Mouse (Mus musculus): ENCODE measurements at regions not wholly inside any gene's neighbourhood (a gene's known extent, or its start where the extent isn't known, plus 50 kb on each side); places are given as distances from the start of the nearest gene placed in this dataset.

GRCm38 (mm10) chr2:45700578-45700977 lies 583.4 kb upstream of the Zeb2 start:
- WGBS (ENCODE audit: missing documents): 100% methylated on average over 1 of the region's 1 CpGs
- no peak overlapping the region for H3K4me3 ChIP-seq (ENCODE audit: inconsistent target)

GRCm38 (mm10) chr2:45693291-45694020 lies 576.3 kb upstream of the Zeb2 start:
- H3K4me3 ChIP-seq (ENCODE audit: inconsistent target): no peak overlapping the region
- peak overlapping the region; percentile 67 for H3K27ac ChIP-seq
- H3K79me2 ChIP-seq (ENCODE audit: inconsistent target): no peaks in the 10 kb centered on the region
- 68% methylated on average over 8 of the region's 8 CpGs for WGBS (ENCODE audit: missing documents)
- no peaks in the 10 kb centered on the region for H3K36me3 ChIP-seq (ENCODE audit: inconsistent target)

More at GRCm38 (mm10) chr2:45700578-45700977, 583.4 kb upstream of the Zeb2 start:
- H3K79me2 ChIP-seq (ENCODE audit: inconsistent target): no peaks in the 10 kb centered on the region
- no peaks in the 10 kb centered on the region for H3K36me3 ChIP-seq (ENCODE audit: inconsistent target)
- H3K27ac ChIP-seq: no peak overlapping the region

- Histone ChIP-seq H3K4me3 (ENCODE audit: inconsistent target) (no peak overlapping the region), H3K36me3 (ENCODE audit: inconsistent target) (no peaks in the 10 kb centered on the region), H3K27ac (peak overlapping the region; percentile 67), H3K79me2 (ENCODE audit: inconsistent target) (no peaks in the 10 kb centered on the region)
- 0% methylated on average over 1 of the region's 1 CpGs for WGBS (ENCODE audit: missing documents)
Measured at GRCm38 (mm10) chr2:45692819-45693218, 575.6 kb upstream of the Zeb2 start.

GRCm38 (mm10) chr2:45688996-45689395 lies 571.8 kb upstream of the Zeb2 start:
- Histone ChIP-seq H3K4me3 (ENCODE audit: inconsistent target) (no peak overlapping the region), H3K27ac (no peak overlapping the region), H3K79me2 (ENCODE audit: inconsistent target) (no peaks in the 10 kb centered on the region), H3K36me3 (ENCODE audit: inconsistent target) (no peaks in the 10 kb centered on the region)
- WGBS (ENCODE audit: missing documents): 100% methylated on average over 1 of the region's 1 CpGs

- 100% methylated on average over 1 of the region's 1 CpGs for WGBS (ENCODE audit: missing documents)
- no peaks in the 10 kb centered on the region for H3K36me3 ChIP-seq (ENCODE audit: inconsistent target)
- H3K27ac ChIP-seq: no peak overlapping the region
- no peak overlapping the region for H3K4me3 ChIP-seq (ENCODE audit: inconsistent target)
- no peaks in the 10 kb centered on the region for H3K79me2 ChIP-seq (ENCODE audit: inconsistent target)
Measured at GRCm38 (mm10) chr2:45681251-45681650, 564.1 kb upstream of the Zeb2 start.

GRCm38 (mm10) chr2:45679101-45679895 lies 562.1 kb upstream of the Zeb2 start:
- Histone ChIP-seq H3K27ac (no peak overlapping the region), H3K79me2 (ENCODE audit: inconsistent target) (no peaks in the 10 kb centered on the region), H3K4me3 (ENCODE audit: inconsistent target) (no peak overlapping the region), H3K36me3 (ENCODE audit: inconsistent target) (no peaks in the 10 kb centered on the region)
- 97% methylated on average over 10 of the region's 10 CpGs for WGBS (ENCODE audit: missing documents)

- Histone ChIP-seq H3K79me2 (ENCODE audit: inconsistent target) (no peaks in the 10 kb centered on the region), H3K27ac (no peak overlapping the region), H3K4me3 (ENCODE audit: inconsistent target) (no peak overlapping the region), H3K36me3 (ENCODE audit: inconsistent target) (no peaks in the 10 kb centered on the region)
- 92% methylated on average over 9 of the region's 9 CpGs for WGBS (ENCODE audit: missing documents)
Measured at GRCm38 (mm10) chr2:45678685-45679084, 561.5 kb upstream of the Zeb2 start.

- Histone ChIP-seq H3K27ac (no peak overlapping the region), H3K36me3 (ENCODE audit: inconsistent target) (no peaks in the 10 kb centered on the region), H3K4me3 (ENCODE audit: inconsistent target) (no peak overlapping the region), H3K79me2 (ENCODE audit: inconsistent target) (no peaks in the 10 kb centered on the region)
- 95% methylated on average over 2 of the region's 2 CpGs for WGBS (ENCODE audit: missing documents)
Measured at GRCm38 (mm10) chr2:45675776-45676175, 558.6 kb upstream of the Zeb2 start.

GRCm38 (mm10) chr2:45656011-45656410 lies 538.8 kb upstream of the Zeb2 start:
- Histone ChIP-seq H3K36me3 (ENCODE audit: inconsistent target) (no peaks in the 10 kb centered on the region), H3K79me2 (ENCODE audit: inconsistent target) (no peaks in the 10 kb centered on the region), H3K4me3 (ENCODE audit: inconsistent target) (no peak overlapping the region), H3K27ac (no peak overlapping the region)
- WGBS (ENCODE audit: missing documents): 100% methylated on average over 1 of the region's 1 CpGs

- Histone ChIP-seq H3K4me3 (ENCODE audit: inconsistent target) (no peak overlapping the region), H3K36me3 (ENCODE audit: inconsistent target) (no peaks in the 10 kb centered on the region), H3K27ac (no peak overlapping the region), H3K79me2 (ENCODE audit: inconsistent target) (no peaks in the 10 kb centered on the region)
Measured at GRCm38 (mm10) chr2:45654693-45655092, 537.5 kb upstream of the Zeb2 start.

GRCm38 (mm10) chr2:45652977-45653376 lies 535.8 kb upstream of the Zeb2 start:
- Histone ChIP-seq H3K4me3 (ENCODE audit: inconsistent target) (no peak overlapping the region), H3K79me2 (ENCODE audit: inconsistent target) (no peaks in the 10 kb centered on the region), H3K27ac (no peak overlapping the region), H3K36me3 (ENCODE audit: inconsistent target) (no peaks in the 10 kb centered on the region)
- WGBS (ENCODE audit: missing documents): 50% methylated on average over 3 of the region's 3 CpGs

GRCm38 (mm10) chr2:45650271-45650985 lies 533.2 kb upstream of the Zeb2 start:
- Histone ChIP-seq H3K27ac (no peak overlapping the region), H3K4me3 (ENCODE audit: inconsistent target) (no peak overlapping the region), H3K36me3 (ENCODE audit: inconsistent target) (no peaks in the 10 kb centered on the region), H3K79me2 (ENCODE audit: inconsistent target) (no peaks in the 10 kb centered on the region)
- 95% methylated on average over 5 of the region's 5 CpGs for WGBS (ENCODE audit: missing documents)

GRCm38 (mm10) chr2:45647846-45648245 lies 530.7 kb upstream of the Zeb2 start:
- no peak overlapping the region for H3K27ac ChIP-seq
- 44% methylated on average over 3 of the region's 3 CpGs for WGBS (ENCODE audit: missing documents)
- H3K79me2 ChIP-seq (ENCODE audit: inconsistent target): no peaks in the 10 kb centered on the region
- H3K4me3 ChIP-seq (ENCODE audit: inconsistent target): no peak overlapping the region
- H3K36me3 ChIP-seq (ENCODE audit: inconsistent target): no peaks in the 10 kb centered on the region

- Histone ChIP-seq H3K79me2 (ENCODE audit: inconsistent target) (no peaks in the 10 kb centered on the region), H3K27ac (no peak overlapping the region), H3K36me3 (ENCODE audit: inconsistent target) (no peaks in the 10 kb centered on the region), H3K4me3 (ENCODE audit: inconsistent target) (no peak overlapping the region)
- WGBS (ENCODE audit: missing documents): 90% methylated on average over 7 of the region's 7 CpGs
Measured at GRCm38 (mm10) chr2:45630081-45630480, 512.9 kb upstream of the Zeb2 start.

GRCm38 (mm10) chr2:45629616-45630015 lies 512.4 kb upstream of the Zeb2 start:
- no peak overlapping the region for H3K4me3 ChIP-seq (ENCODE audit: inconsistent target)
- no peaks in the 10 kb centered on the region for H3K79me2 ChIP-seq (ENCODE audit: inconsistent target)
- no peak overlapping the region for H3K27ac ChIP-seq
- 70% methylated on average over 3 of the region's 3 CpGs for WGBS (ENCODE audit: missing documents)
- H3K36me3 ChIP-seq (ENCODE audit: inconsistent target): no peaks in the 10 kb centered on the region

Measured in macrophage (primary cell).